Mouse (Mus musculus): ENCODE data around the gene St14. TPM values are rescaled to one million over a fixed set of nuclear protein-coding genes. Genes with fewer than 3 reads are reported as not detected.

Gene St14
- 10 to 100 TPM; 12.9 to 23.1 TPM for polyA plus RNA-seq (2017; shearing (Covaris generic))

GRCm38 (mm10) chr9:31131205-31131968, at the start of gene St14:
Gene St14, minus strand, starts transcription at chr9:31131853.

Other genes with a start within 250 kb of the St14 start
- gene Adamts15, start 209.4 kb downstream of the St14 start, polyA plus RNA-seq (2017; shearing (Covaris generic)) = 1 to 10 TPM in 1 of 2 experiments, under 1 TPM in 1; 0.70 to 4.4 TPM
- 1 to 10 TPM in 1 of 2 experiments, under 1 TPM in 1; 0.22 to 1.1 TPM for gene Adamts8, start 189.3 kb downstream of the St14 start, polyA plus RNA-seq (2017; shearing (Covaris generic))
- 10 to 100 TPM; 25.8 to 28.9 TPM for gene Zbtb44, start 101.2 kb downstream of the St14 start, polyA plus RNA-seq (2017; shearing (Covaris generic))
- 100 to 1,000 TPM; 102 to 134 TPM for gene Aplp2, start 80.0 kb upstream of the St14 start, polyA plus RNA-seq (2017; shearing (Covaris generic))
- gene Prdm10, start 148.7 kb upstream of the St14 start, polyA plus RNA-seq (2017; shearing (Covaris generic)) = 1 to 10 TPM; 9.0 TPM

Data from inflammation-experienced regulatory T-cells (primary cell).